Mouse (Mus musculus): ENCODE data around the gene Stx6. TPM values are rescaled to one million over a fixed set of nuclear protein-coding genes. Genes with fewer than 3 reads are reported as not detected.

Stx6 gene
- 99.6 and 101 TPM in 2 replicates for polyA plus RNA-seq (2014; fragmentation: Nextera tagmentation; extraction: Ambion mirVana)

GRCm38 (mm10) chr1:155158141-155158969 lies at the start of gene Stx6:
TSS of gene Stx6 (plus strand) at chr1:155158715.
- Histone ChIP-seq H3K36me3 (ENCODE audit: control insufficient read depth, insufficient read depth, low read length) (no peaks in the 10 kb centered on the region), H3K4me3 (ENCODE audit: low read depth, low read length) (peak within 1 kb of the TSS; percentile 85), H3K4me2 (replicated peaks; ENCODE audit: low read depth, low read length) (peak within 1 kb of the TSS; percentile 54), H3K9ac (ENCODE audit: low read depth, low read length) (peak within 1 kb of the TSS; percentile 83), H3K27me3 (ENCODE audit: control insufficient read depth, insufficient read depth, low read length) (no peaks in the 10 kb centered on the region), H3K9me3 (ENCODE audit: control insufficient read depth, low read length) (no peaks in the 10 kb centered on the region), H3K4me1 (replicated peaks; ENCODE audit: control insufficient read depth, insufficient read depth, low read length) (no peaks in the 10 kb centered on the region), H3K27ac (ENCODE audit: low read depth, low read length) (peak within 1 kb of the TSS; percentile 77)
- 3% methylated on average over 48 of the region's 48 CpGs for WGBS
- peak; percentile 99 for ATAC-seq (ENCODE audit: low FRiP score)
- peak; percentile 98 for DNase-seq (ENCODE audit: low spot score)

GRCm38 (mm10) chr1:155109387-155110350 lies 48.8 kb upstream of the Stx6 start:
- Histone ChIP-seq H3K9ac (ENCODE audit: low read depth, low read length) (0 out of 2 replicates have a peak overlapping the region, but pooled peaks have one; percentile 33), H3K36me3 (ENCODE audit: control insufficient read depth, insufficient read depth, low read length) (no peaks in the 10 kb centered on the region), H3K27me3 (ENCODE audit: control insufficient read depth, insufficient read depth, low read length) (no peaks in the 10 kb centered on the region), H3K4me2 (replicated peaks; ENCODE audit: low read depth, low read length) (no peak overlapping the region), H3K4me1 (replicated peaks; ENCODE audit: control insufficient read depth, insufficient read depth, low read length) (no peaks in the 10 kb centered on the region), H3K9me3 (ENCODE audit: control insufficient read depth, low read length) (no peaks in the 10 kb centered on the region), H3K4me3 (ENCODE audit: low read depth, low read length) (no peak overlapping the region), H3K27ac (ENCODE audit: low read depth, low read length) (no peak overlapping the region)
- 27% methylated on average over 18 of the region's 18 CpGs for WGBS
- ATAC-seq (ENCODE audit: low FRiP score) (no peak), DNase-seq (ENCODE audit: low spot score) (peak; percentile 48)

- Histone ChIP-seq H3K4me3 (ENCODE audit: low read depth, low read length) (no peak overlapping the region), H3K27ac (ENCODE audit: low read depth, low read length) (no peak overlapping the region), H3K27me3 (ENCODE audit: control insufficient read depth, insufficient read depth, low read length) (no peaks in the 10 kb centered on the region), H3K9me3 (ENCODE audit: control insufficient read depth, low read length) (no peaks in the 10 kb centered on the region), H3K36me3 (ENCODE audit: control insufficient read depth, insufficient read depth, low read length) (no peaks in the 10 kb centered on the region), H3K4me2 (replicated peaks; ENCODE audit: low read depth, low read length) (no peak overlapping the region), H3K9ac (ENCODE audit: low read depth, low read length) (no peak overlapping the region), H3K4me1 (replicated peaks; ENCODE audit: control insufficient read depth, insufficient read depth, low read length) (no peaks in the 10 kb centered on the region)
- WGBS: 15% methylated on average over 6 of the region's 6 CpGs
- no peak for DNase-seq (ENCODE audit: low spot score)
- ATAC-seq (ENCODE audit: low FRiP score): no peak
Observed at GRCm38 (mm10) chr1:155111491-155111890, 47.0 kb upstream of the Stx6 start.

- ATAC-seq (ENCODE audit: low FRiP score) (no peak), DNase-seq (ENCODE audit: low spot score) (no peak)
- 42% methylated on average over 4 of the region's 4 CpGs for WGBS
- Histone ChIP-seq H3K27ac (ENCODE audit: low read depth, low read length) (no peak overlapping the region), H3K27me3 (ENCODE audit: control insufficient read depth, insufficient read depth, low read length) (no peaks in the 10 kb centered on the region), H3K4me3 (ENCODE audit: low read depth, low read length) (no peak overlapping the region), H3K4me2 (replicated peaks; ENCODE audit: low read depth, low read length) (no peak overlapping the region), H3K9me3 (ENCODE audit: control insufficient read depth, low read length) (no peaks in the 10 kb centered on the region), H3K9ac (ENCODE audit: low read depth, low read length) (no peak overlapping the region), H3K4me1 (replicated peaks; ENCODE audit: control insufficient read depth, insufficient read depth, low read length) (no peaks in the 10 kb centered on the region), H3K36me3 (ENCODE audit: control insufficient read depth, insufficient read depth, low read length) (no peaks in the 10 kb centered on the region)
Observed at GRCm38 (mm10) chr1:155112118-155112517, 46.4 kb upstream of the Stx6 start.

GRCm38 (mm10) chr1:155112875-155113274 lies 45.6 kb upstream of the Stx6 start:
- Histone ChIP-seq H3K27me3 (ENCODE audit: control insufficient read depth, insufficient read depth, low read length) (no peaks in the 10 kb centered on the region), H3K27ac (ENCODE audit: low read depth, low read length) (no peak overlapping the region), H3K9me3 (ENCODE audit: control insufficient read depth, low read length) (no peaks in the 10 kb centered on the region), H3K4me1 (replicated peaks; ENCODE audit: control insufficient read depth, insufficient read depth, low read length) (no peaks in the 10 kb centered on the region), H3K4me2 (replicated peaks; ENCODE audit: low read depth, low read length) (no peak overlapping the region), H3K9ac (ENCODE audit: low read depth, low read length) (no peak overlapping the region), H3K36me3 (ENCODE audit: control insufficient read depth, insufficient read depth, low read length) (no peaks in the 10 kb centered on the region), H3K4me3 (ENCODE audit: low read depth, low read length) (no peak overlapping the region)
- no peak for ATAC-seq (ENCODE audit: low FRiP score)
- WGBS: 78% methylated on average over 1 of the region's 1 CpGs
- no peak for DNase-seq (ENCODE audit: low spot score)

GRCm38 (mm10) chr1:155113946-155114345 lies 44.6 kb upstream of the Stx6 start:
- H3K9me3 ChIP-seq (ENCODE audit: control insufficient read depth, low read length): no peaks in the 10 kb centered on the region
- no peaks in the 10 kb centered on the region for H3K36me3 ChIP-seq (ENCODE audit: control insufficient read depth, insufficient read depth, low read length)
- no peaks in the 10 kb centered on the region for H3K4me1 ChIP-seq (replicated peaks; ENCODE audit: control insufficient read depth, insufficient read depth, low read length)
- DNase-seq (ENCODE audit: low spot score) (no peak), ATAC-seq (ENCODE audit: low FRiP score) (no peak)
- WGBS: 38% methylated on average over 3 of the region's 3 CpGs
- no peaks in the 10 kb centered on the region for H3K27me3 ChIP-seq (ENCODE audit: control insufficient read depth, insufficient read depth, low read length)
- H3K4me2 ChIP-seq (replicated peaks; ENCODE audit: low read depth, low read length): no peak overlapping the region
- no peak overlapping the region for H3K27ac ChIP-seq (ENCODE audit: low read depth, low read length)
- no peak overlapping the region for H3K9ac ChIP-seq (ENCODE audit: low read depth, low read length)
- H3K4me3 ChIP-seq (ENCODE audit: low read depth, low read length): no peak overlapping the region

GRCm38 (mm10) chr1:155119719-155120118 lies 38.8 kb upstream of the Stx6 start:
- 80% methylated on average over 1 of the region's 1 CpGs for WGBS
- no peak overlapping the region for H3K4me2 ChIP-seq (replicated peaks; ENCODE audit: low read depth, low read length)
- H3K9ac ChIP-seq (ENCODE audit: low read depth, low read length): no peak overlapping the region
- no peak overlapping the region for H3K4me3 ChIP-seq (ENCODE audit: low read depth, low read length)
- ATAC-seq (ENCODE audit: low FRiP score) (no peak), DNase-seq (ENCODE audit: low spot score) (no peak)
- H3K36me3 ChIP-seq (ENCODE audit: control insufficient read depth, insufficient read depth, low read length): no peaks in the 10 kb centered on the region
- no peaks in the 10 kb centered on the region for H3K4me1 ChIP-seq (replicated peaks; ENCODE audit: control insufficient read depth, insufficient read depth, low read length)
- H3K9me3 ChIP-seq (ENCODE audit: control insufficient read depth, low read length): no peaks in the 10 kb centered on the region
- H3K27me3 ChIP-seq (ENCODE audit: control insufficient read depth, insufficient read depth, low read length): no peaks in the 10 kb centered on the region
- H3K27ac ChIP-seq (ENCODE audit: low read depth, low read length): no peak overlapping the region

- DNase-seq (ENCODE audit: low spot score): no peak
- H3K4me2 ChIP-seq (replicated peaks; ENCODE audit: low read depth, low read length): no peak overlapping the region
- no peak overlapping the region for H3K9ac ChIP-seq (ENCODE audit: low read depth, low read length)
- no peaks in the 10 kb centered on the region for H3K27me3 ChIP-seq (ENCODE audit: control insufficient read depth, insufficient read depth, low read length)
- ATAC-seq (ENCODE audit: low FRiP score): no peak
- H3K4me1 ChIP-seq (replicated peaks; ENCODE audit: control insufficient read depth, insufficient read depth, low read length): no peaks in the 10 kb centered on the region
- H3K9me3 ChIP-seq (ENCODE audit: control insufficient read depth, low read length): no peaks in the 10 kb centered on the region
- H3K4me3 ChIP-seq (ENCODE audit: low read depth, low read length): no peak overlapping the region
- no peaks in the 10 kb centered on the region for H3K36me3 ChIP-seq (ENCODE audit: control insufficient read depth, insufficient read depth, low read length)
- no peak overlapping the region for H3K27ac ChIP-seq (ENCODE audit: low read depth, low read length)
- WGBS: 82% methylated on average over 21 of the region's 21 CpGs
Observed at GRCm38 (mm10) chr1:155121977-155122939, 36.3 kb upstream of the Stx6 start.
